Comparison of ENCODE assay signal across 15 mouse cellular contexts in the genomic region with DNA sequence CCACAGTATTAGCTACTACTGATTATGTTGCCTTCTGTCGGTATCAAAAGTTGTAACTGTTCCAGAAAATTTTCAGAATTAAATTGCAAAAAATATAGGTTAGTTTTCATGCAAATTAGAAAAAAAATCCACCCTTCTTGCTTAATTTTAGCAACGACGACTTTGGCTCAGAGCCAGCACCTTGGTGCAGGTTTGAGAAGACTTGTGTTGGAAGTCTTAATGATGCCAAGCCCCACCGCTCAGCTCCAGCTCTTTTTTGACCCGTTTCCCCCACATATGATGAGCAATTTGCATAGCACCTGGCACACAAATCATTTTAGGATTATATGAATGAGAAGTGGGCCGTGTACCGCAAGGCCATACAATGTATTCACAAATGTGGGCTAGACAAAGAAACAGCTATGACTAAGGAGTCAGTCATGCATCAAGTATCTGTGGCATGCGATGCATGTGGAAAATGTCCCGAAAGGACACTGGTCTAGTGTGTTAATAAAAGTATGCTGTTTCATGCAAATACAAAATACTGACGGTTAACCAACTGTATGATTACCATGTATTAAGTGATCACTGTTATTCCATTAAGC. TPM values are rescaled to one million over a fixed set of nuclear protein-coding genes. Genes with fewer than 3 reads are reported as not detected.
DNase-seq lines count a peak whose midpoint lies in the region; ATAC-seq and TF ChIP-seq lines count a peak whose summit lies in the region.
"Had no signal": no experiment of that assay in that cellular context is flagged by ENCODE, and none has a peak within 500 bp of the region (broad histone marks: within the 10 kb centered on the region; RNA-seq: fewer than 3 reads in every experiment).

No protein-coding gene starts in this region.

- no peak overlapping the region for H3K27ac ChIP-seq in heart, embryonic 13.5 days (replicated peaks)
- H3K27ac ChIP-seq in heart, embryonic 11.5 days (ENCODE audit: low read depth, low read length), result no peak overlapping the region
- H3K27ac ChIP-seq in forebrain, embryonic 12.5 days, result no peak overlapping the region
- no peak overlapping the region for H3K27ac ChIP-seq in layer of hippocampus, adult 2 months
- H3K27ac ChIP-seq in midbrain, embryonic 10.5 days (replicated peaks), result no peak overlapping the region
- H3K27ac ChIP-seq: hindbrain, embryonic 14.5 days; kidney, postnatal 0 days; limb, embryonic 15.5 days; midbrain, embryonic 15.5 days had no signal

- H3K4me2 ChIP-seq in heart, embryonic 13.5 days, result peak overlapping the region; percentile 26; the same call in 1 of the 2 replicates
- H3K4me2 ChIP-seq in heart, embryonic 11.5 days, result no peak overlapping the region
- 0 out of 2 replicates have a peak overlapping the region, but pooled peaks have one; percentile 2 for H3K4me2 ChIP-seq in forebrain, embryonic 12.5 days
- H3K4me2 ChIP-seq: hindbrain, embryonic 14.5 days; limb, embryonic 15.5 days; midbrain, embryonic 15.5 days had no signal

- no peaks in the 10 kb centered on the region for H3K27me3 ChIP-seq in heart, embryonic 13.5 days (replicated peaks)
- no peaks in the 10 kb centered on the region for H3K27me3 ChIP-seq in heart, embryonic 11.5 days (ENCODE audit: control insufficient read depth, insufficient read depth, low read length)
- H3K27me3 ChIP-seq in forebrain, embryonic 12.5 days, result no peaks in the 10 kb centered on the region
- H3K27me3 ChIP-seq in midbrain, embryonic 10.5 days (ENCODE audit: low read depth, poor library complexity, severe bottlenecking), result no peaks in the 10 kb centered on the region
- H3K27me3 ChIP-seq: limb, embryonic 15.5 days; midbrain, embryonic 15.5 days had no signal

- 66% methylated on average over 10 of the region's 10 CpGs for whole genome bisulfite sequencing in heart, embryonic 13.5 days
- 70% methylated on average over 10 of the region's 10 CpGs for WGBS in heart, embryonic 11.5 days (ENCODE audit: insufficient replicate concordance)
- 37% methylated on average over 10 of the region's 10 CpGs for WGBS in forebrain, embryonic 12.5 days
- 73% methylated on average over 10 of the region's 10 CpGs for WGBS in midbrain, embryonic 10.5 days

- H3K4me3 ChIP-seq in heart, embryonic 13.5 days, result no peak overlapping the region
- no peak overlapping the region for H3K4me3 ChIP-seq in heart, embryonic 11.5 days (ENCODE audit: low read depth, low read length)
- no peak overlapping the region for H3K4me3 ChIP-seq in forebrain, embryonic 12.5 days (replicated peaks)
- no peak overlapping the region for H3K4me3 ChIP-seq in layer of hippocampus, adult 2 months
- H3K4me3 ChIP-seq in midbrain, embryonic 10.5 days, result no peak overlapping the region
- H3K4me3 ChIP-seq: limb, embryonic 15.5 days; midbrain, embryonic 15.5 days had no signal

- no peak overlapping the region for H3K9ac ChIP-seq in heart, embryonic 13.5 days
- H3K9ac ChIP-seq in heart, embryonic 11.5 days (ENCODE audit: low read depth, low read length), result no peak overlapping the region
- no peak overlapping the region for H3K9ac ChIP-seq in forebrain, embryonic 12.5 days
- H3K9ac ChIP-seq: hindbrain, embryonic 14.5 days; limb, embryonic 15.5 days; midbrain, embryonic 15.5 days had no signal

- DNase-seq in right cerebral cortex, adult 2 months (ENCODE audit: low spot score in 2 of 2), result peak; percentile 19 to 37
- DNase-seq in right cerebral cortex, adult 18-20 months, result no peak
- DNase-seq in right cerebral cortex, postnatal 4 days, result peak; percentile 50
- DNase-seq in layer of hippocampus, adult 2 months (ENCODE audit: low spot score in 2 of 2), result no peak
- no peak for DNase-seq in midbrain, embryonic 10.5 days (ENCODE audit: low spot score)
- DNase-seq: gastrocnemius, postnatal 10 days; lung, postnatal 14 days; thymus, postnatal 14 days had no signal

- H3K9me3 ChIP-seq in heart, embryonic 13.5 days, result no peaks in the 10 kb centered on the region
- H3K9me3 ChIP-seq in heart, embryonic 11.5 days (replicated peaks; ENCODE audit: control insufficient read depth, low read length), result no peaks in the 10 kb centered on the region
- no peaks in the 10 kb centered on the region for H3K9me3 ChIP-seq in forebrain, embryonic 12.5 days
- no peaks in the 10 kb centered on the region for H3K9me3 ChIP-seq in midbrain, embryonic 10.5 days (replicated peaks)
- H3K9me3 ChIP-seq: limb, embryonic 15.5 days; midbrain, embryonic 15.5 days had no signal

- ATAC-seq in heart, embryonic 13.5 days (ENCODE audit: extremely low read depth, insufficient number of reproducible peaks, low FRiP score, low TSS enrichment), result no peak
- ATAC-seq in heart, embryonic 11.5 days (replicated peaks; ENCODE audit: insufficient number of reproducible peaks, low FRiP score, low TSS enrichment), result no peak
- no peak for ATAC-seq in forebrain, embryonic 12.5 days (ENCODE audit: low FRiP score)
- ATAC-seq: midbrain, embryonic 15.5 days had no signal

- peaks cover 14% of the 10 kb centered on the region for H3K4me1 ChIP-seq in heart, embryonic 13.5 days
- H3K4me1 ChIP-seq in heart, embryonic 11.5 days (ENCODE audit: control insufficient read depth, insufficient read depth, low read length), result 0 out of 2 replicates have a peak, but pooled peaks cover 2% of the 10 kb centered on the region
- peaks cover 44% of the 10 kb centered on the region for H3K4me1 ChIP-seq in forebrain, embryonic 12.5 days
- H3K4me1 ChIP-seq in midbrain, embryonic 10.5 days, result peaks cover 30% of the 10 kb centered on the region
- H3K4me1 ChIP-seq: limb, embryonic 15.5 days had no signal

- H3K36me3 ChIP-seq in heart, embryonic 13.5 days, result peaks cover 40% of the 10 kb centered on the region
- H3K36me3 ChIP-seq in heart, embryonic 11.5 days (ENCODE audit: control insufficient read depth, insufficient read depth, low read length), result peaks cover 3% of the 10 kb centered on the region
- peaks cover 6% of the 10 kb centered on the region; the same call in 1 of the 2 replicates for H3K36me3 ChIP-seq in forebrain, embryonic 12.5 days (replicated peaks)
- peaks cover 35% of the 10 kb centered on the region for H3K36me3 ChIP-seq in midbrain, embryonic 10.5 days
- H3K36me3 ChIP-seq: midbrain, embryonic 15.5 days had no signal

- TF ChIP-seq CTCF in layer of hippocampus, adult 2 months (conservative IDR thresholded peaks at IDR 0.05), result no peak

RNA-seq across cellular contexts. Expression of a gene that starts 4.4 kb away (rescaled TPM):
- 12.8 and 14.0 TPM in 2 replicates for polyA plus RNA-seq in heart, embryonic 13.5 days (2015; fragmentation: Nextera tagmentation; extraction: Ambion mirVana)
- polyA plus RNA-seq in heart, embryonic 11.5 days (2014; fragmentation: Nextera tagmentation; extraction: Ambion mirVana), result 18.5 and 20.3 TPM in 2 replicates
- polyA plus RNA-seq in forebrain, embryonic 12.5 days (2016; fragmentation: Nextera tagmentation; extraction: Ambion mirVana), result 32.0 and 36.4 TPM in 2 replicates
- total RNA-seq in layer of hippocampus, adult 2 months (2021), result 10 to 100 TPM; 32.0 to 33.5 TPM
- 34.7 and 35.4 TPM in 2 replicates for polyA plus RNA-seq in midbrain, embryonic 10.5 days (2016; fragmentation: Nextera tagmentation; extraction: Ambion mirVana)

RNA-seq across cellular contexts. Expression of a gene that starts 31.5 kb away (rescaled TPM):
- polyA plus RNA-seq in heart, embryonic 13.5 days (2015; fragmentation: Nextera tagmentation; extraction: Ambion mirVana), result not detected in 2 replicates
- polyA plus RNA-seq in heart, embryonic 11.5 days (2014; fragmentation: Nextera tagmentation; extraction: Ambion mirVana), result not detected in 2 replicates
- polyA plus RNA-seq in forebrain, embryonic 12.5 days (2016; fragmentation: Nextera tagmentation; extraction: Ambion mirVana), result not detected in 2 replicates
- total RNA-seq in layer of hippocampus, adult 2 months (2021), result not detected
- not detected in 2 replicates for polyA plus RNA-seq in midbrain, embryonic 10.5 days (2016; fragmentation: Nextera tagmentation; extraction: Ambion mirVana)
- total RNA-seq: gastrocnemius, postnatal 10 days had no signal
- polyA plus RNA-seq: hindbrain, embryonic 14.5 days; kidney, postnatal 0 days; limb, embryonic 15.5 days; midbrain, embryonic 15.5 days had no signal

RNA-seq across cellular contexts. Expression of a gene that starts 48.9 kb away (rescaled TPM):
- 17.6 and 18.5 TPM in 2 replicates for polyA plus RNA-seq in heart, embryonic 13.5 days (2015; fragmentation: Nextera tagmentation; extraction: Ambion mirVana)
- 21.3 and 22.1 TPM in 2 replicates for polyA plus RNA-seq in heart, embryonic 11.5 days (2014; fragmentation: Nextera tagmentation; extraction: Ambion mirVana)
- 36.7 and 37.7 TPM in 2 replicates for polyA plus RNA-seq in forebrain, embryonic 12.5 days (2016; fragmentation: Nextera tagmentation; extraction: Ambion mirVana)
- total RNA-seq in layer of hippocampus, adult 2 months (2021), result 10 to 100 TPM; 10.1 TPM
- polyA plus RNA-seq in midbrain, embryonic 10.5 days (2016; fragmentation: Nextera tagmentation; extraction: Ambion mirVana), result 34.2 and 34.7 TPM in 2 replicates

Comparison
In these comparisons a context has a peak if more than half of its experiments do, and no peak if none do; other contexts are left out.
1. DNase-seq: peak in right cerebral cortex, adult 2 months (2 of 2) and right cerebral cortex, postnatal 4 days (single experiment); none in right cerebral cortex, adult 18-20 months (single experiment), layer of hippocampus, adult 2 months (0 of 2) and midbrain, embryonic 10.5 days (single experiment).